Mouse (Mus musculus) neural tube, embryonic 13.5 days (tissue): ENCODE results near the gene Smarcc2. TPM values are rescaled to one million over a fixed set of nuclear protein-coding genes. Genes with fewer than 3 reads are reported as not detected.

Experiments used
- ATAC-seq: fragments of 200-750 bp; cut with Nextera tagmentation; 2 replicates; pipeline ENCODE4 v1.8.0; 2017; ENCODE audit warnings: low read depth, mild to moderate bottlenecking, moderate TSS enrichment, moderate library complexity
- H3K27ac ChIP-seq: fragments of 300-500 bp; sonication (generic); replicated peaks from 2 replicates; pipeline ENCODE4 v1.5.1; 2015; ENCODE audit warnings: moderate library complexity, mild to moderate bottlenecking, inconsistent platforms
- H3K27me3 ChIP-seq: fragments of 300-500 bp; sonication (generic); 2 replicates; pipeline ENCODE4 v1.6.1; 2015; ENCODE audit warnings: mild to moderate bottlenecking, inconsistent platforms
- H3K36me3 ChIP-seq: fragments of 300-500 bp; sonication (generic); 2 replicates; pipeline ENCODE4 v1.6.1; 2015; ENCODE audit warnings: mild to moderate bottlenecking, inconsistent platforms
- H3K4me1 ChIP-seq: fragments of 300-500 bp; sonication (generic); replicated peaks from 2 replicates; pipeline ENCODE4 v1.6.1; 2015; ENCODE audit warnings: inconsistent platforms
- H3K4me2 ChIP-seq: fragments of 300-500 bp; sonication (generic); 2 replicates; pipeline ENCODE4 v1.6.1; 2015; ENCODE audit warnings: inconsistent platforms, mild to moderate bottlenecking, moderate library complexity
- H3K4me3 ChIP-seq: fragments of 300-500 bp; sonication (generic); 2 replicates; pipeline ENCODE4 v1.5.1; 2015; ENCODE audit warnings: mild to moderate bottlenecking, inconsistent platforms
- H3K9ac ChIP-seq: fragments of 300-500 bp; sonication (generic); 2 replicates; pipeline ENCODE4 v1.6.1; 2015; ENCODE audit warnings: moderate library complexity, mild to moderate bottlenecking, inconsistent platforms
- H3K9me3 ChIP-seq: fragments of 300-500 bp; sonication (generic); 2 replicates; pipeline ENCODE4 v1.6.1; 2016; ENCODE audit warnings: inconsistent platforms
- WGBS: fragments of 180-500 bp; shearing (Covaris S2); methylation state at CpG from one replicate; pipeline ENCODE4 v1.1.7; 2015; 5-methylcytosine and 5-hydroxymethylcytosine counted together
- polyA plus RNA-seq: library from polyadenylated mRNA; unstranded; fragments of >200 nt; fragmentation: Nextera tagmentation; extraction: Ambion mirVana; gene quantifications from 2 replicates; pipeline ENCODE4 v1.2.1, GENCODE M21; 2015

Gene Smarcc2
- polyA plus RNA-seq, 1 experiment from 2014 or later, result 176 TPM

GRCm38 (mm10) chr10:128445407-128445806 is 13.6 kb upstream of the Smarcc2 start:
- no peaks in the 10 kb centered on the region for H3K4me1 ChIP-seq
- no peak for ATAC-seq
- H3K9ac ChIP-seq, result no peak overlapping the region
- H3K4me2 ChIP-seq, result no peak overlapping the region
- no peaks in the 10 kb centered on the region for H3K27me3 ChIP-seq
- no peak overlapping the region for H3K4me3 ChIP-seq
- H3K9me3 ChIP-seq, result no peaks in the 10 kb centered on the region
- H3K27ac ChIP-seq, result no peak overlapping the region
- H3K36me3 ChIP-seq, result peaks cover 21% of the 10 kb centered on the region
- WGBS, result 85% methylated on average over 4 of the region's 4 CpGs

GRCm38 (mm10) chr10:128451014-128451413 is 8.0 kb upstream of the Smarcc2 start:
- no peaks in the 10 kb centered on the region for H3K9me3 ChIP-seq
- H3K27me3 ChIP-seq, result no peaks in the 10 kb centered on the region
- no peak overlapping the region for H3K4me2 ChIP-seq
- no peak for ATAC-seq
- H3K27ac ChIP-seq, result no peak overlapping the region
- H3K9ac ChIP-seq, result no peak overlapping the region
- no peaks in the 10 kb centered on the region for H3K36me3 ChIP-seq
- no peak overlapping the region for H3K4me3 ChIP-seq
- WGBS, result 87% methylated on average over 6 of the region's 6 CpGs
- H3K4me1 ChIP-seq, result no peaks in the 10 kb centered on the region

GRCm38 (mm10) chr10:128454471-128454870 is 4.6 kb upstream of the Smarcc2 start:
- ATAC-seq, result no peak

GRCm38 (mm10) chr10:128455280-128455679 is 3.8 kb upstream of the Smarcc2 start:
- ATAC-seq, result no peak
- H3K27me3 ChIP-seq, result no peaks in the 10 kb centered on the region
- H3K27ac ChIP-seq, result no peak overlapping the region
- WGBS, result 1% methylated on average over 6 of the region's 6 CpGs
- peaks cover 2% of the 10 kb centered on the region; the same call in 1 of the 2 replicates for H3K4me1 ChIP-seq
- H3K9me3 ChIP-seq, result no peaks in the 10 kb centered on the region
- H3K4me2 ChIP-seq, result peak overlapping the region; percentile 31
- no peak overlapping the region for H3K9ac ChIP-seq
- H3K4me3 ChIP-seq, result no peak overlapping the region
- H3K36me3 ChIP-seq, result no peaks in the 10 kb centered on the region

More at GRCm38 (mm10) chr10:128454471-128454870, 4.6 kb upstream of the Smarcc2 start:
- WGBS, result 80% methylated on average over 3 of the region's 3 CpGs
- no peak overlapping the region for H3K27ac ChIP-seq
- no peak overlapping the region for H3K4me3 ChIP-seq
- H3K36me3 ChIP-seq, result no peaks in the 10 kb centered on the region
- no peaks in the 10 kb centered on the region for H3K27me3 ChIP-seq
- H3K4me2 ChIP-seq, result no peak overlapping the region
- H3K9me3 ChIP-seq, result no peaks in the 10 kb centered on the region
- H3K9ac ChIP-seq, result no peak overlapping the region
- no peaks in the 10 kb centered on the region for H3K4me1 ChIP-seq

- peak overlapping the region; percentile 66; the same call in 1 of the 2 replicates for H3K4me3 ChIP-seq
- H3K27me3 ChIP-seq, result no peaks in the 10 kb centered on the region
- peak overlapping the region; percentile 87; the same call in 1 of the 2 replicates for H3K4me2 ChIP-seq
- H3K4me1 ChIP-seq, result peaks cover 14% of the 10 kb centered on the region
- H3K9ac ChIP-seq, result no peak overlapping the region
- ATAC-seq, result no peak
- H3K9me3 ChIP-seq, result no peaks in the 10 kb centered on the region
- peaks cover 14% of the 10 kb centered on the region for H3K36me3 ChIP-seq
- H3K27ac ChIP-seq, result no peak overlapping the region
- 89% methylated on average over 6 of the region's 6 CpGs for WGBS
Measured at GRCm38 (mm10) chr10:128457676-128458075, 1.4 kb upstream of the Smarcc2 start.

- 2% methylated on average over 29 of the region's 29 CpGs for WGBS
- peak; percentile 75 for ATAC-seq
- H3K9me3 ChIP-seq, result no peaks in the 10 kb centered on the region
- H3K27ac ChIP-seq, result peak overlapping the region; percentile 96
- peaks cover 14% of the 10 kb centered on the region for H3K4me1 ChIP-seq
- peaks cover 20% of the 10 kb centered on the region for H3K36me3 ChIP-seq
- H3K4me3 ChIP-seq, result peak overlapping the region; percentile 66
- H3K9ac ChIP-seq, result peak overlapping the region; percentile 94
- peak overlapping the region; percentile 87 for H3K4me2 ChIP-seq
- H3K27me3 ChIP-seq, result no peaks in the 10 kb centered on the region
Measured at GRCm38 (mm10) chr10:128458348-128458718, 715 bp upstream of the Smarcc2 start.

GRCm38 (mm10) chr10:128459409-128460269 is 591 bp downstream of the Smarcc2 start:
- ATAC-seq, result peak; percentile 49
- Histone ChIP-seq H3K4me2 (peak overlapping the region; percentile 87), H3K36me3 (peaks cover 33% of the 10 kb centered on the region), H3K4me3 (peak overlapping the region; percentile 66), H3K27me3 (no peaks in the 10 kb centered on the region), H3K27ac (peak overlapping the region; percentile 96), H3K4me1 (peaks cover 14% of the 10 kb centered on the region), H3K9ac (peak overlapping the region; percentile 94), H3K9me3 (no peaks in the 10 kb centered on the region)
- WGBS, result under 1% methylated on average over 28 of the region's 67 CpGs

GRCm38 (mm10) chr10:128460270-128460630 is 1.2 kb downstream of the Smarcc2 start:
- H3K36me3 ChIP-seq, result peaks cover 39% of the 10 kb centered on the region
- no peak for ATAC-seq
- H3K27ac ChIP-seq, result peak overlapping the region; percentile 96
- H3K9me3 ChIP-seq, result no peaks in the 10 kb centered on the region
- WGBS, result 1% methylated on average over 5 of the region's 5 CpGs
- H3K4me1 ChIP-seq, result peaks cover 14% of the 10 kb centered on the region
- H3K9ac ChIP-seq, result peak overlapping the region; percentile 94
- peak overlapping the region; percentile 87 for H3K4me2 ChIP-seq
- H3K27me3 ChIP-seq, result no peaks in the 10 kb centered on the region
- peak overlapping the region; percentile 66 for H3K4me3 ChIP-seq

- ATAC-seq, result no peak
- Histone ChIP-seq H3K9me3 (no peaks in the 10 kb centered on the region), H3K4me1 (no peaks in the 10 kb centered on the region), H3K4me3 (no peak overlapping the region), H3K9ac (no peak overlapping the region), H3K4me2 (no peak overlapping the region), H3K27ac (no peak overlapping the region), H3K27me3 (no peaks in the 10 kb centered on the region), H3K36me3 (peaks cover 96% of the 10 kb centered on the region)
- 85% methylated on average over 12 of the region's 12 CpGs for WGBS
Measured at GRCm38 (mm10) chr10:128474366-128474765, 15.3 kb downstream of the Smarcc2 start.

- Histone ChIP-seq H3K4me1 (peaks cover 13% of the 10 kb centered on the region), H3K9ac (no peak overlapping the region), H3K27ac (no peak overlapping the region), H3K4me3 (no peak overlapping the region), H3K27me3 (no peaks in the 10 kb centered on the region), H3K36me3 (peaks cover 97% of the 10 kb centered on the region), H3K4me2 (no peak overlapping the region), H3K9me3 (no peaks in the 10 kb centered on the region)
- ATAC-seq, result no peak
- WGBS, result 93% methylated on average over 7 of the region's 7 CpGs
Measured at GRCm38 (mm10) chr10:128486370-128486769, 27.3 kb downstream of the Smarcc2 start.

- Histone ChIP-seq H3K4me2 (no peak overlapping the region), H3K4me3 (no peak overlapping the region), H3K9ac (no peak overlapping the region), H3K4me1 (peaks cover 29% of the 10 kb centered on the region), H3K27ac (no peak overlapping the region), H3K36me3 (peaks cover 86% of the 10 kb centered on the region), H3K27me3 (no peaks in the 10 kb centered on the region), H3K9me3 (no peaks in the 10 kb centered on the region)
- no peak for ATAC-seq
- 90% methylated on average over 22 of the region's 22 CpGs for WGBS
Measured at GRCm38 (mm10) chr10:128487861-128488712, 29.0 kb downstream of the Smarcc2 start.

GRCm38 (mm10) chr10:128488776-128489175 is 29.7 kb downstream of the Smarcc2 start:
- no peak overlapping the region for H3K4me3 ChIP-seq
- no peaks in the 10 kb centered on the region for H3K27me3 ChIP-seq
- no peak overlapping the region for H3K27ac ChIP-seq
- no peak for ATAC-seq
- peaks cover 29% of the 10 kb centered on the region for H3K4me1 ChIP-seq
- WGBS, result 80% methylated on average over 4 of the region's 4 CpGs
- H3K36me3 ChIP-seq, result peaks cover 79% of the 10 kb centered on the region
- no peak overlapping the region for H3K9ac ChIP-seq
- H3K9me3 ChIP-seq, result no peaks in the 10 kb centered on the region
- H3K4me2 ChIP-seq, result no peak overlapping the region
